Mouse (Mus musculus) limb, embryonic 14.5 days (tissue): ENCODE data around the gene Moxd1. TPM values are rescaled to one million over a fixed set of nuclear protein-coding genes. Genes with fewer than 3 reads are reported as not detected.

Source experiments
- ATAC-seq: fragments of 200-750 bp; cut with Nextera tagmentation; 2 replicates; pipeline ENCODE4 v1.8.0; 2017; ENCODE audit warnings: low read depth, moderate number of reproducible peaks, moderate TSS enrichment; ENCODE audit not compliant: low FRiP score
- DNase-seq: peaks from one replicate; pipeline ENCODE4 v3.0.0-alpha.2; 2015; ENCODE audit warnings: low spot score
- H3K27ac ChIP-seq: fragments of 300-500 bp; sonication (generic); replicated peaks from 2 replicates; pipeline ENCODE4 v1.5.1; 2014; ENCODE audit warnings: low read depth, mild to moderate bottlenecking, low read length, moderate library complexity, mixed read lengths
- H3K27me3 ChIP-seq: fragments of 300-500 bp; sonication (generic); 2 replicates; pipeline ENCODE4 v1.6.1; 2014; ENCODE audit warnings: low read length, mixed read lengths; ENCODE audit not compliant: control insufficient read depth, insufficient read depth
- H3K36me3 ChIP-seq: fragments of 300-500 bp; sonication (generic); 2 replicates; pipeline ENCODE4 v1.6.1; 2014; ENCODE audit warnings: mild to moderate bottlenecking, low read length, moderate library complexity, mixed read lengths; ENCODE audit not compliant: control insufficient read depth, insufficient read depth
- H3K4me1 ChIP-seq: fragments of 300-500 bp; sonication (generic); 2 replicates; pipeline ENCODE4 v1.6.1; 2014; ENCODE audit warnings: antibody characterized with exemption, low read length, mixed read lengths; ENCODE audit not compliant: control insufficient read depth, insufficient read depth
- H3K4me2 ChIP-seq: fragments of 300-500 bp; sonication (generic); replicated peaks from 2 replicates; pipeline ENCODE4 v1.6.1; 2014; ENCODE audit warnings: low read depth, mild to moderate bottlenecking, low read length, moderate library complexity; ENCODE audit not compliant: severe bottlenecking
- H3K4me3 ChIP-seq: fragments of 300-500 bp; sonication (generic); replicated peaks from 2 replicates; pipeline ENCODE4 v1.5.1; 2014; ENCODE audit warnings: low read length
- H3K9ac ChIP-seq: fragments of 300-500 bp; sonication (generic); 2 replicates; pipeline ENCODE4 v1.6.1; 2014; ENCODE audit warnings: mild to moderate bottlenecking, low read depth, low read length, moderate library complexity; ENCODE audit not compliant: severe bottlenecking
- H3K9me3 ChIP-seq: fragments of 300-500 bp; sonication (generic); 2 replicates; pipeline ENCODE4 v1.6.1; 2016; ENCODE audit warnings: low read length; ENCODE audit not compliant: control insufficient read depth
- POLR2A ChIP-seq: fragments of 200-500 bp; IDR thresholded peaks from 2 replicates; pipeline ENCODE4 v1.8.0; 2012; ENCODE audit warnings: inconsistent platforms, mild to moderate bottlenecking, moderate library complexity, borderline replicate concordance; ENCODE audit not compliant: insufficient read depth, insufficient read length; ENCODE audit errors: extremely low read depth
- WGBS: fragments of 180-500 bp; shearing (Covaris S2); extraction: QIAGEN DNeasy Blood & Tissue Kit; methylation state at CpG from one replicate; pipeline ENCODE4 v1.1.7; 2014; 5-methylcytosine and 5-hydroxymethylcytosine counted together
- polyA plus RNA-seq, 2 experiments: library from polyadenylated mRNA; depleted of rRNA in 1 of 2; stranded (reverse) in 1 of 2; unstranded in 1 of 2; fragments of >200 nt; fragmentation: Nextera tagmentation in 1 of 2; extraction: Ambion mirVana in 1 of 2; gene quantifications; 2 replicates each; pipeline versions ENCODE4 v1.2.1 to v1.2.3; 2012 to 2014

Gene Moxd1
- polyA plus RNA-seq, 2 experiments: 24.2 to 34.5 TPM

DNA sequence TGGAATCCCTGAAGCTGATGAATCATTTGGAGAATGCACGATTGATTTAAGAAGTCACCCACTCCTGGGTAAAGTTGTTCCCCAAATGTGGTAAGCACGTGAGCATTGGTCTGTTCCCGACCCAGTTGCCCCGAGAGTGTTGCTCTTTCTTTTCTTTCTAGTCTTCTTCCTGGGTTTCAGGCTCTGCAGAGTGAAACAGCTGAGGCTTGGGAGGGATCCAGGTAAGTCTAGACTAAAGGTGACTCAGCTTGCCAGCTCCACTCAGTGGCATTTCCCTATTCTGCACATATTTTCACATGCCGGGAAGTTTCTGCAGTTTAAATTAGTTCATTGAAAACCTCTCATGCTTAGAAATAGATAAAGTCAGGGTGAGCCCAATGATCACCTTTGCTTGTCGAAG, 13.2 kb upstream of the Moxd1 start:
- no peaks in the 10 kb centered on the region for H3K27me3 ChIP-seq
- ATAC-seq (no peak), DNase-seq (no peak)
- H3K4me1 ChIP-seq: no peaks in the 10 kb centered on the region
- no peak for TF ChIP-seq POLR2A
- no peaks in the 10 kb centered on the region for H3K9me3 ChIP-seq
- H3K27ac ChIP-seq: no peak overlapping the region
- H3K9ac ChIP-seq: no peak overlapping the region
- H3K36me3 ChIP-seq: no peaks in the 10 kb centered on the region
- no peak overlapping the region for H3K4me2 ChIP-seq
- H3K4me3 ChIP-seq: no peak overlapping the region
- WGBS: 83% methylated on average over 6 of the region's 6 CpGs

DNA sequence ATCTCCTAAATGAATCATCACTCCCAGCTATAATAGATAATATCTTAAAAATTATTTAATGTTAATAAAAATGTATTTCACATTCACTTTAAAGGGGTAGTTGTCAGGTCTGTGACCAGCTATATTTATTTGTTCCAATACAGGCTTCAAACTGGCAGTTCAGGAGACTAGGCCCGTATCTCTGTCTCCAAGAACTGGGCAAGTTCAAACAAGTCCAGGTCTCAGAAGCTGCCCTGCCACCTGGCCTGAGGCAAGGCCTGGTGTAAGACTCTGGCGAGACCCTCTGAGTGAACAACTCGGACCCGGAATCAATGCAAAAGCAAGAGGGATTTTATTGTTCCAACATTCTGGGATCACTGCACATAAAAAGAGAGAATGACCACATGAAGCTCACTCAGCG, 10.0 kb upstream of the Moxd1 start:
- ATAC-seq: no peak
- WGBS: 63% methylated on average over 5 of the region's 5 CpGs
- Histone ChIP-seq H3K4me2 (no peak overlapping the region), H3K27me3 (no peaks in the 10 kb centered on the region), H3K4me3 (no peak overlapping the region), H3K36me3 (no peaks in the 10 kb centered on the region), H3K9me3 (no peaks in the 10 kb centered on the region), H3K4me1 (no peaks in the 10 kb centered on the region), H3K27ac (no peak overlapping the region), H3K9ac (no peak overlapping the region)
- DNase-seq: no peak
- TF ChIP-seq POLR2A: no peak

DNA sequence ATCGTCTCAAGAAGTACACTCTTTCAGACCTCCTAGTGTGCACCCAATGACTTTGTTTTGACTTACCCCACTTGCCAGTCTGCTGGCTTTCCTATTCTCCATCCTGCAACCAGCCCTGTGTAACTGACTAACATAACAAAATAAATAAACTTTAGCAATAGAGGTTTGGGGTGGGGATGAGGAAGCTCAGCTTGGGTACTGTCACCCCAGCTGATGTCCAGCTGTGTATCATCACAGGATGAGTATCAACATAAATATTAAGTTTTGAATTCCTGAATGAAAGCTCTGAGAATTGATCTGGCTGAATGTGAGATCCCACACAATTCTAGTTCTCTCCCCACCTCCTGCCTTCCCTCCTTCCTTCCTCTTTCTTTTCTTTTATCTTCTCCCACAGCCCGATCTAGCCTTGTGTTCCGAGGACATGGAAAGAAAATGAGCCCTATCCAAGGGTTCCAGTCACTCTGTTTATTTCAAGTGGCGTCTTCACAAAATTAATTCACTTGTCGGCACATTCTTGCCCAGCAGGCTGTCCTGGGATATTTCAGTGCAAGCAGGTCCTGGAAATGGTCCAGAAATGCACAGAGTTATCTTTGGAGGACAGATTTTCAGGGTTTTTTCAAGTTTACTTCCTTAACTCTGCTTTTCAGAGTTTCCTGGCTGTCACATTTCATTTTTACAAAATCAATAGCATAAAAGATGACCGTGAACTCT, 5.6 kb upstream of the Moxd1 start:
- H3K27me3 ChIP-seq: peaks cover 9% of the 10 kb centered on the region; the same call in 1 of the 2 replicates
- DNase-seq (no peak), ATAC-seq (no peak)
- TF ChIP-seq POLR2A: no peak
- H3K27ac ChIP-seq: no peak overlapping the region
- WGBS: 70% methylated on average over 6 of the region's 6 CpGs
- H3K4me1 ChIP-seq: no peaks in the 10 kb centered on the region
- H3K9me3 ChIP-seq: no peaks in the 10 kb centered on the region
- no peaks in the 10 kb centered on the region for H3K36me3 ChIP-seq
- no peak overlapping the region for H3K9ac ChIP-seq
- no peak overlapping the region for H3K4me2 ChIP-seq
- no peak overlapping the region for H3K4me3 ChIP-seq

DNA sequence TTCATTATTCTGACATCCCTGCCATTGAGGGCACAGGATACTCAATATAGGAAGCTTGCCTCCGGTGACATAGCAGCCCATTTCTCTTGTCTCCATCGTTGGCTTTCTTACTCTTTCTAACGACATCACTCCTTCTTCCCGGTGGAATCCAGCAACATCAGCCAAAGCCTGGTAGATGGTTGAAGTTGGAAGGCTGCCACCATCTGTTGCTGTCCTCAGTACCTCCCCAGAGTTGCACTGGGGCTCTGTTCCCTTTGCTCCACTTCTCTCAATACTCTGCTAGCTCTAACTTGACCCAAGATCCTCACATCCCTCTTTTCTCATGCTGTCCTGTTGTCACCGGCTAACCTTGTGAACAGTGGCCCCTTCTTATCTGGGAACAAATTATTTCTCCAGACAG, 2.4 kb upstream of the Moxd1 start:
- no peak overlapping the region for H3K4me2 ChIP-seq
- H3K4me1 ChIP-seq: peaks cover 7% of the 10 kb centered on the region
- peaks cover 30% of the 10 kb centered on the region; the same call in 1 of the 2 replicates for H3K27me3 ChIP-seq
- WGBS: 84% methylated on average over 5 of the region's 5 CpGs
- H3K9me3 ChIP-seq: no peaks in the 10 kb centered on the region
- H3K36me3 ChIP-seq: no peaks in the 10 kb centered on the region
- H3K4me3 ChIP-seq: no peak overlapping the region
- ATAC-seq (no peak), DNase-seq (no peak)
- no peak overlapping the region for H3K27ac ChIP-seq
- TF ChIP-seq POLR2A: no peak
- H3K9ac ChIP-seq: no peak overlapping the region

DNA sequence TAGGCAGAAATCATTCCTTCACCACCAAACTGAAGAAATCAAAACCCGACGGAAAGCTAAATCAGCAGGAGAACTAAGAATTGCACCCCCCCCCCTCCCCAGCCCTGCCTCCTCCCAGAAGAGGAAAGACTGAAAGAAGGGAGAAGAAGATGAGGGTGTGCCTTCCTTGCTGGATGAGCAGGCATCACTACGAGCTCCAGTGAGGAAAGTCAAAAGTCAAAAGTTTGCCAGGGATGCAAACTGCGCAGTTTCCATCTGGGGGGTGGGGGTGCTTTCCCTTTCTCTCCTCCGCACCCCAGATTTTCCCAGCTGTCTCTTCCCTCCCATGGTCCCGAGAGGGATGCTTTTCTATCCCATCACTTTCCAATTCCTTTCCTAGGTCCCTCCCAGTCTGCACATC, 406 bp upstream of the Moxd1 start:
- TF ChIP-seq POLR2A: no peak
- ATAC-seq (no peak), DNase-seq (no peak)
- no peak overlapping the region for H3K27ac ChIP-seq
- H3K27me3 ChIP-seq: peaks cover 30% of the 10 kb centered on the region; the same call in 1 of the 2 replicates
- H3K9ac ChIP-seq: peak overlapping the region; percentile 56
- H3K4me1 ChIP-seq: peaks cover 7% of the 10 kb centered on the region
- WGBS: 20% methylated on average over 6 of the region's 6 CpGs
- H3K4me3 ChIP-seq: peak overlapping the region; percentile 52
- H3K4me2 ChIP-seq: peak overlapping the region; percentile 95
- H3K9me3 ChIP-seq: no peaks in the 10 kb centered on the region
- H3K36me3 ChIP-seq: no peaks in the 10 kb centered on the region
